Mouse (Mus musculus): ENCODE data around the gene Slc35g2. TPM values are rescaled to one million over a fixed set of nuclear protein-coding genes. Genes with fewer than 3 reads are reported as not detected.

The Slc35g2 gene
- polyA plus RNA-seq, 1 experiment: 0.95 TPM

- Histone ChIP-seq H3K4me1 (ENCODE audit: control insufficient read depth, insufficient read depth, low read length) (no peaks in the 10 kb centered on the region; the same call in 1 of the 2 replicates), H3K4me3 (replicated peaks; ENCODE audit: control insufficient read depth, low read depth, low read length) (no peak overlapping the region), H3K27ac (ENCODE audit: control insufficient read depth, insufficient read depth, low read depth, low read length, poor library complexity) (no peak overlapping the region)
- 21% methylated on average over 2 of the region's 2 CpGs for WGBS
- TF ChIP-seq CTCF (IDR thresholded peaks at IDR 0.05; ENCODE audit: control insufficient read depth, insufficient read depth, low read length) (no peak), POLR2A (IDR thresholded peaks at IDR 0.05; ENCODE audit: borderline replicate concordance, control insufficient read depth, low read depth, low read length) (no peak)
These were observed 45.7 kb downstream of the Slc35g2 start for GRCm38 (mm10) chr9:100525225-100525624.

- H3K27ac ChIP-seq (ENCODE audit: control insufficient read depth, insufficient read depth, low read depth, low read length, poor library complexity): no peak overlapping the region
- H3K4me1 ChIP-seq (ENCODE audit: control insufficient read depth, insufficient read depth, low read length): no peaks in the 10 kb centered on the region; the same call in 1 of the 2 replicates
- WGBS: 49% methylated on average over 2 of the region's 2 CpGs
- TF ChIP-seq POLR2A (IDR thresholded peaks at IDR 0.05; ENCODE audit: borderline replicate concordance, control insufficient read depth, low read depth, low read length) (no peak), CTCF (IDR thresholded peaks at IDR 0.05; ENCODE audit: control insufficient read depth, insufficient read depth, low read length) (no peak)
- H3K4me3 ChIP-seq (replicated peaks; ENCODE audit: control insufficient read depth, low read depth, low read length): no peak overlapping the region
These were observed 48.9 kb downstream of the Slc35g2 start for GRCm38 (mm10) chr9:100522029-100522428.

- Histone ChIP-seq H3K27ac (ENCODE audit: control insufficient read depth, insufficient read depth, low read depth, low read length, poor library complexity) (no peak overlapping the region), H3K4me3 (replicated peaks; ENCODE audit: control insufficient read depth, low read depth, low read length) (no peak overlapping the region), H3K4me1 (ENCODE audit: control insufficient read depth, insufficient read depth, low read length) (no peaks in the 10 kb centered on the region)
- TF ChIP-seq CTCF (IDR thresholded peaks at IDR 0.05; ENCODE audit: control insufficient read depth, insufficient read depth, low read length): 0 out of 2 replicates have a peak, but pooled peaks have one; percentile 12
- no peak for TF ChIP-seq POLR2A (IDR thresholded peaks at IDR 0.05; ENCODE audit: borderline replicate concordance, control insufficient read depth, low read depth, low read length)
- WGBS: 4% methylated on average over 2 of the region's 2 CpGs
These were observed 50.3 kb downstream of the Slc35g2 start for GRCm38 (mm10) chr9:100520586-100520985.

GRCm38 (mm10) chr9:100520012-100520411 lies 50.9 kb downstream of the Slc35g2 start:
- no peaks in the 10 kb centered on the region for H3K4me1 ChIP-seq (ENCODE audit: control insufficient read depth, insufficient read depth, low read length)
- WGBS: 86% methylated on average over 3 of the region's 3 CpGs
- no peak overlapping the region for H3K4me3 ChIP-seq (replicated peaks; ENCODE audit: control insufficient read depth, low read depth, low read length)
- TF ChIP-seq POLR2A (IDR thresholded peaks at IDR 0.05; ENCODE audit: borderline replicate concordance, control insufficient read depth, low read depth, low read length) (no peak), CTCF (IDR thresholded peaks at IDR 0.05; ENCODE audit: control insufficient read depth, insufficient read depth, low read length) (no peak)
- no peak overlapping the region for H3K27ac ChIP-seq (ENCODE audit: control insufficient read depth, insufficient read depth, low read depth, low read length, poor library complexity)

GRCm38 (mm10) chr9:100507581-100507980 lies 63.3 kb downstream of the Slc35g2 start:
- Histone ChIP-seq H3K4me3 (replicated peaks; ENCODE audit: control insufficient read depth, low read depth, low read length) (no peak overlapping the region), H3K4me1 (ENCODE audit: control insufficient read depth, insufficient read depth, low read length) (no peaks in the 10 kb centered on the region), H3K27ac (ENCODE audit: control insufficient read depth, insufficient read depth, low read depth, low read length, poor library complexity) (no peak overlapping the region)
- TF ChIP-seq CTCF (IDR thresholded peaks at IDR 0.05; ENCODE audit: control insufficient read depth, insufficient read depth, low read length): no peak
- WGBS: 60% methylated on average over 2 of the region's 2 CpGs

- WGBS: 15% methylated on average over 2 of the region's 2 CpGs
- no peaks in the 10 kb centered on the region for H3K4me1 ChIP-seq (ENCODE audit: control insufficient read depth, insufficient read depth, low read length)
- no peak overlapping the region for H3K4me3 ChIP-seq (replicated peaks; ENCODE audit: control insufficient read depth, low read depth, low read length)
- TF ChIP-seq POLR2A (IDR thresholded peaks at IDR 0.05; ENCODE audit: borderline replicate concordance, control insufficient read depth, low read depth, low read length): no peak
- TF ChIP-seq CTCF (IDR thresholded peaks at IDR 0.05; ENCODE audit: control insufficient read depth, insufficient read depth, low read length): no peak
- H3K27ac ChIP-seq (ENCODE audit: control insufficient read depth, insufficient read depth, low read depth, low read length, poor library complexity): no peak overlapping the region
These were observed 64.2 kb downstream of the Slc35g2 start for GRCm38 (mm10) chr9:100506652-100507051.

GRCm38 (mm10) chr9:100505498-100505897 lies 65.4 kb downstream of the Slc35g2 start:
- Histone ChIP-seq H3K27ac (ENCODE audit: control insufficient read depth, insufficient read depth, low read depth, low read length, poor library complexity) (no peak overlapping the region), H3K4me3 (replicated peaks; ENCODE audit: control insufficient read depth, low read depth, low read length) (no peak overlapping the region), H3K4me1 (ENCODE audit: control insufficient read depth, insufficient read depth, low read length) (no peaks in the 10 kb centered on the region)
- TF ChIP-seq CTCF (IDR thresholded peaks at IDR 0.05; ENCODE audit: control insufficient read depth, insufficient read depth, low read length) (no peak), POLR2A (IDR thresholded peaks at IDR 0.05; ENCODE audit: borderline replicate concordance, control insufficient read depth, low read depth, low read length) (no peak)
- 84% methylated on average over 4 of the region's 4 CpGs for WGBS

Other genes starting within 250 kb of the Slc35g2 start
- 1.4 and 2.3 TPM in 2 replicates for gene Il20rb, start 84.3 kb downstream of the Slc35g2 start, polyA plus RNA-seq (2011; ENCODE audit: insufficient read depth, insufficient read length, low replicate concordance, missing spikeins)
- 13.2 and 21.5 TPM in 2 replicates for gene Nck1, start 25.0 kb downstream of the Slc35g2 start, polyA plus RNA-seq (2011; ENCODE audit: insufficient read depth, insufficient read length, low replicate concordance, missing spikeins)
- gene Stag1, start 26.7 kb upstream of the Slc35g2 start, polyA plus RNA-seq (2011; ENCODE audit: insufficient read depth, insufficient read length, low replicate concordance, missing spikeins): 23.4 and 38.6 TPM in 2 replicates

All from bone marrow, adult 2 months (tissue).